10 mouse cellular contexts compared by ENCODE assay signal in the genomic region with DNA sequence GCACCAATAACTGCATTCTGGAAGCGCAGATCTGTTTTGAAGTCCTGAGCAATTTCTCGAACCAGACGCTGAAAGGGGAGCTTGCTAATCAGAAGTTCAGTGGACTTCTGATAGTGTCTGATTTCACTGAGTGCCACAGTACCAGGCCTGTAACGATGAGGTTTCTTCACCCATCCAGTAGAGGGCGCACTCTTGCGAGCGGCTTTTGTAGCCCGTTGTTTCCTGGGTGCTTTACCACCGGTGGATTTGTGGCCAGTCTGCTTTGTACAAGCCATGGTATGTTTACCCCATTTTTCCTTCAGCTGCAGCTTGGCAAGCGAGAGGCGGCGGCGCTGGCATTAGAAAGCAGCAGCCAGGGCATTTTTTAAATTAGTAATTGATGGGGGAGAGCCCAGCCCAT. TPM values are rescaled to one million over a fixed set of nuclear protein-coding genes. Genes with fewer than 3 reads are reported as not detected.
A peak's percentile ranks its signal among the peaks of the same experiment; 100 is the strongest.
DNase-seq lines count a peak whose midpoint lies in the region.
"Had no signal": no experiment of that assay in that cellular context is flagged by ENCODE, and none has a peak within 500 bp of the region (broad histone marks: within the 10 kb centered on the region; RNA-seq: fewer than 3 reads in every experiment).

No protein-coding gene starts in this region.

- DNase-seq in adrenal gland, postnatal 14 days = peak; percentile 59
- DNase-seq in adrenal gland, postnatal 4 days (ENCODE audit: low spot score in 2 of 2) = no peak
- DNase-seq in spleen, adult 18-20 months = peak; percentile 24 to 51
- DNase-seq in spleen, adult 12 weeks (ENCODE audit: low spot score) = no peak
- peak; percentile 33 for DNase-seq in lung, postnatal 10 days
- peak; percentile 67 for DNase-seq in thymus, postnatal 14 days
- DNase-seq in frontal cortex, postnatal 14 days (ENCODE audit: low spot score in 2 of 2) = no peak
- DNase-seq in layer of hippocampus, adult 8-10 months (ENCODE audit: low spot score in 2 of 2) = no peak
- DNase-seq: cerebellum, adult 9-10 months; heart, postnatal 10 days had no signal

RNA-seq across cellular contexts. Expression of a gene that starts 8.4 kb away (rescaled TPM):
- 49.9 and 53.9 TPM in 2 replicates for total RNA-seq in adrenal gland, postnatal 14 days (2021)
- total RNA-seq in adrenal gland, postnatal 4 days (2021) = 10 to 100 TPM; 69.9 to 70.8 TPM
- total RNA-seq in layer of hippocampus, adult 8-10 months (2022) = 10 to 100 TPM; 69.5 to 77.8 (median 72.1) TPM

RNA-seq across cellular contexts. Expression of a gene that starts 14.0 kb away (rescaled TPM):
- total RNA-seq in adrenal gland, postnatal 14 days (2021) = 3.1 and 4.5 TPM in 2 replicates
- 1 to 10 TPM; 3.0 to 3.1 TPM for total RNA-seq in adrenal gland, postnatal 4 days (2021)
- 1 to 10 TPM in 2 of 4 experiments, under 1 TPM in 1, not detected in 1; 0.83 to 1.2 (median 1.2) TPM for total RNA-seq in layer of hippocampus, adult 8-10 months (2022)

RNA-seq across cellular contexts. Expression of a gene that starts 14.0 kb away (rescaled TPM):
- total RNA-seq in adrenal gland, postnatal 14 days (2021) = 8.5 and 9.1 TPM in 2 replicates
- total RNA-seq in adrenal gland, postnatal 4 days (2021) = 10 to 100 TPM in 1 of 2 experiments, 1 to 10 TPM in 1; 9.6 to 11.7 TPM
- total RNA-seq in layer of hippocampus, adult 8-10 months (2022) = 10 to 100 TPM in 3 of 4 experiments, 1 to 10 TPM in 1; 9.6 to 14.3 (median 12.0) TPM

RNA-seq across cellular contexts. Expression of a gene that starts 45.4 kb away (rescaled TPM):
- total RNA-seq in adrenal gland, postnatal 14 days (2021) = 49.6 and 68.5 TPM in 2 replicates
- total RNA-seq in adrenal gland, postnatal 4 days (2021) = 10 to 100 TPM; 81.3 to 86.7 TPM
- total RNA-seq in layer of hippocampus, adult 8-10 months (2022) = 10 to 100 TPM; 69.3 to 97.6 (median 83.2) TPM

Comparison
In these comparisons a context has a peak if more than half of its experiments do, and no peak if none do; other contexts are left out.
1. DNase-seq: peak in adrenal gland, postnatal 14 days (single experiment), spleen, adult 18-20 months (2 of 2), lung, postnatal 10 days (single experiment) and thymus, postnatal 14 days (single experiment); none in adrenal gland, postnatal 4 days (0 of 2), spleen, adult 12 weeks (single experiment), frontal cortex, postnatal 14 days (0 of 2) and layer of hippocampus, adult 8-10 months (0 of 2).